Mouse (Mus musculus) erythroblast, embryonic 14.5 days (primary cell): Measurements from ENCODE around the gene Txnl4b.

Source experiments
- GATA1 ChIP-seq: IDR thresholded peaks from 2 replicates; pipeline ENCODE4 v1.6.1; 2012; ENCODE audit warnings: low read length, inconsistent platforms, mixed read lengths
- TAL1 ChIP-seq: IDR thresholded peaks from 3 replicates; pipeline ENCODE4 v1.6.1; 2012; ENCODE audit warnings: low read length, inconsistent platforms, mixed read lengths

- TF ChIP-seq GATA1 (no peak), TAL1 (peak; percentile 27; the same call in 1 of the 3 replicates)
Measured at GRCm38 (mm10) chr8:109614243-109615210, 48.8 kb downstream of the Txnl4b start, which contains the start of gene Pkd1l3.
